Mouse (Mus musculus) megakaryocyte, adult 5-6 weeks (primary cell): ENCODE results near the gene Spin2d. TPM values are rescaled to one million over a fixed set of nuclear protein-coding genes. Genes with fewer than 3 reads are reported as not detected.
"Not testable (repeated sequence)": the region's sequence is repeated elsewhere in the genome, so short reads cannot be mapped to it uniquely, and the experiment has no call there.

Experiments used
- ATAC-seq: 2 replicates; pipeline ENCODE4 v1.8.0; 2016; ENCODE audit warnings: mild to moderate bottlenecking, inconsistent platforms; ENCODE audit not compliant: poor library complexity, severe bottlenecking
- total RNA-seq, 2 experiments: library from RNA; stranded (forward) in 1 of 2; stranded (reverse) in 1 of 2; fragments of 153-499, 151-499 nt in 1 of 2; fragments of 221-1000, 200-1000 nt in 1 of 2; gene quantifications; 2 replicates each; pipeline versions ENCODE4 v1.2.3 to v1.2.4; 2015 to 2017

The Spin2d gene
- total RNA-seq (2015) (not detected in 2 replicates), total RNA-seq (2017) (not detected in 2 replicates)

DNA sequence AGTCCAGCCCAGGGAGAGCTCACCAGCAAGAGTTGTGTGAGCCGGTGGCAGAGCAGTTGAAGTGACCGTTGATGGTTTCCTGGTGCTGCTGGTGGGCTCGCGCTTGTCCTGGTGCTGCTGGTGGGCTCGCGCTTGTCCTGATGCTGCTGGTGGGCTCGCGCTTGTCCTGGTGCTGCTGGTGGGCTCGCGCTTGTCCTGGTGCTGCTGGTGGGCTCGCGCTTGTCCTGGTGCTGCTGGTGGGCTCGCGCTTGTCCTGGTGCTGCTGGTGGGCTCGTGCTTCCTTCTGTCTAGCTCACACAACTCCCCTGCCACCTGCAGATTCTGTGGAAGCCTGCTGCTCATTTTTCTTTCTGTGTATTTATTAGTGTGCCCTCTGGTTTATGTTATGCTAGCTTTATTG, at the start of gene Spin2d:
Spin2d (minus strand) TSS at position 101 of the 400 bp plus-strand sequence.
- not testable (repeated sequence) for ATAC-seq

GRCm38 (mm10) chrX:73225365-73225764, 48.6 kb upstream of the Spin2d start:
- ATAC-seq = no peak

GRCm38 (mm10) chrX:73213819-73214564, 37.2 kb upstream of the Spin2d start, which contains the start of gene Xlr4b:
Gene Xlr4b, plus strand, starts transcription at chrX:73214333.
- ATAC-seq = not testable (repeated sequence)

DNA sequence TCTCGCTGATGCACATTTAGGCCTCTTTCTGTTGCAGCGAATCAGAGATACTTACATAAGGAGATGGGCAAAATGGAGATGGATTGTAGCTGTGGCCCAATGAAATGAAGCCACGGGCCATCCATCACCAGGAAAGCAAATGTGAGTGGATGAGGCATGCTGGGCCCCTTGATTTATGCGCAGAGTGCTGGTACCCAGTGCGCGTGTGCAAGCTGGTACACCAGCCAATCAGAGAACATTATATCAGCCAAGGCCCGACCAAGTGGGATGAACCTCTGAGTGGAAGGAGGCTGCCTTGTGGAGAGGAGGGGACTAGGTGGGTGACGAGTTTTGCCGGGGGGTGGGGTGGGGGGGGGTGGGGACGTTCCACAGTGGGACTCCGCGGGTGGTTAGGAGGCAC, 15.1 kb upstream of the Spin2d start, which contains the start of gene Xlr3b:
Xlr3b (plus strand) TSS at position 274 of the 400 bp plus-strand sequence.
- ATAC-seq = not testable (repeated sequence)

DNA sequence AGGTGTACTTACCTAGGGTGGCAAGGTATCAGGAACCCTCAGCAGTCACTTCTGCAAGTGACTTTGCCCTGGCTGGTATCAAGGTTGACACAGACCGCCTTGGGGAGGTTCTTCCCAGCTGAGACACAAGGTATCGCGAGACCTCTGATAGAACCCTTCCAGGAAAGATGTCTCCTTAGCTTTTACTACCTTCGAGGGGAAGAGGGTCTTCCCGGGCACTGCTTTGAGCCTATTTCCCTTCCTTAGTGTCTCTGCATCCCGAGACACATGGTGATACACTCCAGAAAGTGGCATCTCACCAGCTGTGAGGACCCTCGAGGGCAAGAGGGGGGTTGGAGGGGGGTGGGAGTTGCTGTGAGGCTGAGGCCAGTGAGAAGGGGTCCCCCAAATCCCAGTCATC, 27.4 kb downstream of the Spin2d start, which contains the start of gene DXBay18:
DXBay18 (minus strand) TSS at position 101 of the 400 bp plus-strand sequence.
- not testable (repeated sequence) for ATAC-seq

DNA sequence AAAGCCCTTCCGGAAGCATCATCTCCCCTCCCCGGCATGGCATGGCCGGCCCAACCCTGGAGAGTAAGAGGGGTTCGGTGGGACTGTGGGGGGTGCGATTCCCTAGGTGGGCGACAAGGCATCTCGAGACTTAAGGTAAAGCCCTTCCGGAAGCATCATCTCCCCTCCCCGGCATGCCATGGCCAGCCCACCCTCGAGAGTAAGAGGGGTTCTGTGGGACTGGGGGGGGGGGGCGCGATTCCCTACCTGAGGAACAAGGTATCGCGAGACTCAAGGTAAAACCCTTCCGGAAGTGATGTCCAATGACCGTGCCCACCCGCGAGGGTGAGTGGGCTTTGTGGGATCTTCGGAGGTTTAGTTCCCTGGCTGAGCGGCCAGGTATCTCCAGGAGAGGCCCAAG, 28.3 kb downstream of the Spin2d start, which contains the start of gene Xlr5b:
Xlr5b (plus strand) TSS at position 301 of the 400 bp plus-strand sequence.
- ATAC-seq = not testable (repeated sequence)

GRCm38 (mm10) chrX:73143218-73143618, 33.6 kb downstream of the Spin2d start:
- ATAC-seq = not testable (repeated sequence)

Other genes with a start within 250 kb of the Spin2d start
- gene Zfp185, start 189.7 kb downstream of the Spin2d start, total RNA-seq (2015) = not detected in 2 replicates
- not detected in 2 replicates for gene Zfp185, start 189.7 kb downstream of the Spin2d start, total RNA-seq (2017)
- not detected in 2 replicates for gene Pnma5, start 139.9 kb downstream of the Spin2d start, total RNA-seq (2015)
- not detected in 2 replicates for gene Pnma5, start 139.9 kb downstream of the Spin2d start, total RNA-seq (2017)
- gene Pnma3, start 112.2 kb downstream of the Spin2d start, total RNA-seq (2015) = not detected in 2 replicates
- not detected in 2 replicates for gene Pnma3, start 112.2 kb downstream of the Spin2d start, total RNA-seq (2017)
- 6.4 and 9.1 TPM in 2 replicates for gene Xlr4a, start 94.5 kb downstream of the Spin2d start, total RNA-seq (2015)
- gene Xlr4a, start 94.5 kb downstream of the Spin2d start, total RNA-seq (2017) = 0.45 and 7.4 TPM in 2 replicates
- gene Xlr3a, start 79.9 kb downstream of the Spin2d start, total RNA-seq (2015) = not detected in 2 replicates
- 0.22 and 0.37 TPM in 2 replicates for gene Xlr3a, start 79.9 kb downstream of the Spin2d start, total RNA-seq (2017)
- not detected in 2 replicates for gene Gm14685, start 59.9 kb downstream of the Spin2d start, total RNA-seq (2015)
- not detected in 2 replicates for gene Gm14685, start 59.9 kb downstream of the Spin2d start, total RNA-seq (2017)
- gene Xlr5b, start 28.2 kb downstream of the Spin2d start, total RNA-seq (2015) = not detected in 2 replicates
- not detected in 2 replicates for gene Xlr5b, start 28.2 kb downstream of the Spin2d start, total RNA-seq (2017)
- not detected in 2 replicates for gene DXBay18, start 27.5 kb downstream of the Spin2d start, total RNA-seq (2015)
- gene DXBay18, start 27.5 kb downstream of the Spin2d start, total RNA-seq (2017) = not detected in 2 replicates
- 3.9 and 8.3 TPM in 2 replicates for gene Xlr3b, start 15.2 kb upstream of the Spin2d start, total RNA-seq (2015)
- 2.9 and 3.3 TPM in 2 replicates for gene Xlr3b, start 15.2 kb upstream of the Spin2d start, total RNA-seq (2017)
- 7.1 and 12.5 TPM in 2 replicates for gene Xlr4b, start 37.3 kb upstream of the Spin2d start, total RNA-seq (2015)
- gene Xlr4b, start 37.3 kb upstream of the Spin2d start, total RNA-seq (2017) = 8.4 and 10.8 TPM in 2 replicates
- gene F8a, start 51.3 kb upstream of the Spin2d start, total RNA-seq (2015) = 4.0 and 4.7 TPM in 2 replicates
- gene F8a, start 51.3 kb upstream of the Spin2d start, total RNA-seq (2017) = 3.9 and 4.1 TPM in 2 replicates
- gene Xlr4c, start 66.1 kb upstream of the Spin2d start, total RNA-seq (2015) = 2.3 and 2.8 TPM in 2 replicates
- gene Xlr4c, start 66.1 kb upstream of the Spin2d start, total RNA-seq (2017) = 6.5 and 9.3 TPM in 2 replicates
- gene Xlr3c, start 88.4 kb upstream of the Spin2d start, total RNA-seq (2015) = not detected in 2 replicates
- 0.07 TPM in 1 of 2 replicates, not detected in the other for gene Xlr3c, start 88.4 kb upstream of the Spin2d start, total RNA-seq (2017)
- gene Xlr5a, start 116.0 kb upstream of the Spin2d start, total RNA-seq (2015) = not detected in 2 replicates
- gene Xlr5a, start 116.0 kb upstream of the Spin2d start, total RNA-seq (2017) = not detected in 2 replicates
- not detected in 2 replicates for gene Xlr5c, start 116.0 kb upstream of the Spin2d start, total RNA-seq (2015)
- not detected in 2 replicates for gene Xlr5c, start 116.0 kb upstream of the Spin2d start, total RNA-seq (2017)
- not detected in 2 replicates for gene Gm45015, start 159.9 kb upstream of the Spin2d start, total RNA-seq (2015)
- gene Gm45015, start 159.9 kb upstream of the Spin2d start, total RNA-seq (2017) = not detected in 2 replicates
- gene Zfp275, start 165.6 kb upstream of the Spin2d start, total RNA-seq (2015) = 5.3 and 6.8 TPM in 2 replicates
- 3.5 and 4.3 TPM in 2 replicates for gene Zfp275, start 165.6 kb upstream of the Spin2d start, total RNA-seq (2017)
- gene Gm18336, start 221.7 kb upstream of the Spin2d start, total RNA-seq (2015) = not detected in 2 replicates
- not detected in 2 replicates for gene Gm18336, start 221.7 kb upstream of the Spin2d start, total RNA-seq (2017)
- gene Zfp92, start 234.1 kb upstream of the Spin2d start, total RNA-seq (2015) = not detected in 2 replicates
- not detected in 2 replicates for gene Zfp92, start 234.1 kb upstream of the Spin2d start, total RNA-seq (2017)